In the genomic region with DNA sequence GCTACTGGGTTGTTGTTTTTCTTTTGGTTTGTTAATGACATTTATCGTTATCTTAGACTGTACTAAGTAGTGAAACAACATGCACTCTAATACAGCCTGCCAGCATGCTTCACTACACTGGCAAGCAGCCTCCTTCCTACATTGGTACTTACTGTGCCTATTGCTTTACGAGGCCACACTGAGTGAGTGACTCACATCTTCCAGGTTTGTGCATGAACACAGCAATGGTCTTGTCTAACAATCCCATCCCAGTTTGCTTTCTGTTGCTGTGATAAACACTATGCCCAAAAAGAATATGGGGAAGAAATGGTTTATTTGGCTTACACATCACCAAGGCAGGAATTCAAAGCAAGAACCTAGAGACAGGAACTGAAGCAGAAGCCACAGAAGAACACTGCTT, we compare ENCODE assay signal across 34 mouse cellular contexts.
"Had no signal": no experiment of that assay in that cellular context is flagged by ENCODE, and none has a peak within 500 bp of the region (broad histone marks: within the 10 kb centered on the region; RNA-seq: fewer than 3 reads in every experiment).

No protein-coding gene starts in this region.

- H3K27ac ChIP-seq: heart, embryonic 13.5 days; heart, embryonic 15.5 days; hindbrain, embryonic 10.5 days; hindbrain, embryonic 12.5 days; hindbrain, embryonic 13.5 days; hindbrain, embryonic 14.5 days; hindbrain, embryonic 15.5 days; hindbrain, postnatal 0 days; intestine, embryonic 15.5 days; kidney, embryonic 15.5 days; kidney, postnatal 0 days; layer of hippocampus, adult 2 months; left cerebral cortex, adult 2 months had no signal

- H3K4me1 ChIP-seq: heart, embryonic 12.5 days; heart, embryonic 13.5 days; heart, embryonic 15.5 days had no signal

- DNase-seq: heart, postnatal 10 days; heart, postnatal 14 days; heart, postnatal 36 days; heart, postnatal 4 days; kidney, adult 11 months; kidney, adult 18-20 months; kidney, adult 2 months; kidney, adult 8-10 months; kidney, adult 9 months; kidney, postnatal 10 days; kidney, postnatal 14 days; kidney, postnatal 25 days; kidney, postnatal 36 days; kidney, postnatal 4 days; layer of hippocampus, adult 9-11 months; layer of hippocampus, postnatal 36 days had no signal

- H3K9ac ChIP-seq: heart, embryonic 12.5 days; heart, embryonic 13.5 days; heart, embryonic 15.5 days; hindbrain, embryonic 12.5 days; hindbrain, embryonic 13.5 days; hindbrain, embryonic 14.5 days; hindbrain, embryonic 15.5 days; intestine, embryonic 15.5 days; kidney, embryonic 15.5 days had no signal

- H3K27me3 ChIP-seq: heart, embryonic 15.5 days; hindbrain, embryonic 15.5 days; intestine, embryonic 15.5 days; kidney, embryonic 15.5 days had no signal

- H3K36me3 ChIP-seq: heart, embryonic 12.5 days; heart, embryonic 13.5 days; heart, embryonic 15.5 days; hindbrain, embryonic 10.5 days; hindbrain, embryonic 12.5 days; hindbrain, embryonic 13.5 days; hindbrain, embryonic 15.5 days; intestine, embryonic 15.5 days; kidney, embryonic 15.5 days had no signal

- H3K4me2 ChIP-seq: heart, embryonic 12.5 days; heart, embryonic 13.5 days; heart, embryonic 15.5 days; hindbrain, embryonic 12.5 days; hindbrain, embryonic 13.5 days; hindbrain, embryonic 14.5 days; hindbrain, embryonic 15.5 days; intestine, embryonic 15.5 days; kidney, embryonic 15.5 days had no signal

- ATAC-seq: hindbrain, embryonic 16.5 days; hindbrain, postnatal 0 days; inflammation-experienced regulatory T-cells, adult 6 months; intestine, embryonic 15.5 days; intestine, embryonic 16.5 days; intestine, postnatal 0 days had no signal

- H3K4me3 ChIP-seq: heart, embryonic 12.5 days; heart, embryonic 13.5 days; heart, embryonic 15.5 days; hindbrain, embryonic 10.5 days; hindbrain, embryonic 12.5 days; hindbrain, embryonic 13.5 days; hindbrain, embryonic 15.5 days; intestine, embryonic 15.5 days; kidney, embryonic 15.5 days; layer of hippocampus, adult 2 months; left cerebral cortex, adult 2 months had no signal

- H3K9me3 ChIP-seq: heart, embryonic 13.5 days; heart, embryonic 15.5 days; hindbrain, embryonic 12.5 days; hindbrain, embryonic 15.5 days; intestine, embryonic 15.5 days; kidney, embryonic 15.5 days had no signal
